Mouse (Mus musculus) urinary bladder, adult 2 months (tissue): ENCODE results near the gene Commd9. TPM values are rescaled to one million over a fixed set of nuclear protein-coding genes. Genes with fewer than 3 reads are reported as not detected.

Source experiments
- DNase-seq: peaks from one replicate; pipeline ENCODE4 v3.0.0; 2022; ENCODE audit warnings: low spot score
- polyA plus RNA-seq: library from polyadenylated mRNA; depleted of rRNA; stranded (reverse); fragments of >200 nt; gene quantifications from 2 replicates; pipeline ENCODE4 v1.2.3, GENCODE M21; 2012; rRNA removed

The Commd9 gene
- 46.4 and 66.3 TPM in 2 replicates for polyA plus RNA-seq

GRCm38 (mm10) chr2:101885768-101886438 lies at the start of gene Commd9:
Gene Commd9 (plus strand): TSS chr2:101886247.
- peak; percentile 78 for DNase-seq

- no peak for DNase-seq
Observed at GRCm38 (mm10) chr2:101842756-101843155, 43.3 kb upstream of the Commd9 start.

- no peak for DNase-seq
Observed at GRCm38 (mm10) chr2:101854792-101855191, 31.3 kb upstream of the Commd9 start.

GRCm38 (mm10) chr2:101856174-101856573 lies 29.9 kb upstream of the Commd9 start:
- DNase-seq = no peak

- no peak for DNase-seq
Observed at GRCm38 (mm10) chr2:101860920-101861485, 25.0 kb upstream of the Commd9 start.

- DNase-seq = no peak
Observed at GRCm38 (mm10) chr2:101862219-101863123, 23.6 kb upstream of the Commd9 start.

GRCm38 (mm10) chr2:101868683-101869082 lies 17.4 kb upstream of the Commd9 start:
- no peak for DNase-seq

- DNase-seq = no peak
Observed at GRCm38 (mm10) chr2:101871179-101871578, 14.9 kb upstream of the Commd9 start.

GRCm38 (mm10) chr2:101881471-101882162 lies 4.4 kb upstream of the Commd9 start:
- DNase-seq = no peak

GRCm38 (mm10) chr2:101882998-101883397 lies 3.0 kb upstream of the Commd9 start, which contains the start of gene Prr5l:
Gene Prr5l (minus strand): TSS chr2:101883027.
- no peak for DNase-seq

- DNase-seq = no peak
Observed at GRCm38 (mm10) chr2:101884286-101884685, 1.8 kb upstream of the Commd9 start.

- no peak for DNase-seq
Observed at GRCm38 (mm10) chr2:101888886-101889285, 2.8 kb downstream of the Commd9 start.

GRCm38 (mm10) chr2:101891143-101891542 lies 5.1 kb downstream of the Commd9 start:
- no peak for DNase-seq

- no peak for DNase-seq
Observed at GRCm38 (mm10) chr2:101894126-101894525, 8.1 kb downstream of the Commd9 start.

- DNase-seq = no peak
Observed at GRCm38 (mm10) chr2:101896425-101897204, 10.6 kb downstream of the Commd9 start.

GRCm38 (mm10) chr2:101902196-101902595 lies 16.1 kb downstream of the Commd9 start:
- no peak for DNase-seq

GRCm38 (mm10) chr2:101905534-101906378 lies 19.7 kb downstream of the Commd9 start:
- DNase-seq = peak; percentile 51

GRCm38 (mm10) chr2:101906379-101906690 lies 20.3 kb downstream of the Commd9 start:
- no peak for DNase-seq

GRCm38 (mm10) chr2:101907386-101908022 lies 21.5 kb downstream of the Commd9 start:
- DNase-seq = no peak

- no peak for DNase-seq
Observed at GRCm38 (mm10) chr2:101908773-101909172, 22.7 kb downstream of the Commd9 start.
